Mouse (Mus musculus) heart, postnatal 4 days (tissue): ENCODE data around the gene Rita1. TPM values are rescaled to one million over a fixed set of nuclear protein-coding genes. Genes with fewer than 3 reads are reported as not detected.

ENCODE experiments used
- DNase-seq: peaks from one replicate; pipeline ENCODE4 v3.0.0; 2021
- total RNA-seq, 2 experiments: library from RNA; stranded (reverse); gene quantifications; 2 replicates each; pipeline ENCODE4 v1.2.3; 2021

Rita1 gene
- total RNA-seq, 2 experiments from 2014 or later, result 10.7 to 10.8 TPM

GRCm38 (mm10) chr5:120600946-120601668 is 11.3 kb downstream of the Rita1 start:
- no peak for DNase-seq

GRCm38 (mm10) chr5:120599625-120600024 is 12.8 kb downstream of the Rita1 start:
- no peak for DNase-seq

GRCm38 (mm10) chr5:120594485-120594884 is 17.9 kb downstream of the Rita1 start:
- no peak for DNase-seq

GRCm38 (mm10) chr5:120592141-120592540 is 20.2 kb downstream of the Rita1 start:
- no peak for DNase-seq

GRCm38 (mm10) chr5:120590356-120591010 is 21.9 kb downstream of the Rita1 start:
- no peak for DNase-seq

- peak; percentile 99 for DNase-seq
Observed at GRCm38 (mm10) chr5:120588569-120589094, 23.8 kb downstream of the Rita1 start, which contains the start of the genes Tpcn1 and Iqcd. Gene Tpcn1 (minus strand): TSS chr5:120588673. Gene Iqcd (plus strand): TSS chr5:120589016.

- DNase-seq, result no peak
Observed at GRCm38 (mm10) chr5:120587940-120588568, 24.3 kb downstream of the Rita1 start.

- DNase-seq, result peak; percentile 44
Observed at GRCm38 (mm10) chr5:120587616-120587926, 24.8 kb downstream of the Rita1 start.

GRCm38 (mm10) chr5:120586741-120587615 is 25.4 kb downstream of the Rita1 start:
- DNase-seq, result peak; percentile 51

GRCm38 (mm10) chr5:120584968-120585367 is 27.4 kb downstream of the Rita1 start:
- no peak for DNase-seq

- DNase-seq, result no peak
Observed at GRCm38 (mm10) chr5:120583511-120583910, 28.9 kb downstream of the Rita1 start.

GRCm38 (mm10) chr5:120582002-120582401 is 30.4 kb downstream of the Rita1 start:
- no peak for DNase-seq

- DNase-seq, result no peak
Observed at GRCm38 (mm10) chr5:120579898-120580626, 32.3 kb downstream of the Rita1 start.

GRCm38 (mm10) chr5:120579211-120579897 is 33.0 kb downstream of the Rita1 start:
- DNase-seq, result peak; percentile 64

- peak; percentile 76 for DNase-seq
Observed at GRCm38 (mm10) chr5:120578504-120579081, 33.8 kb downstream of the Rita1 start.

GRCm38 (mm10) chr5:120577935-120578441 is 34.4 kb downstream of the Rita1 start:
- DNase-seq, result no peak

- no peak for DNase-seq
Observed at GRCm38 (mm10) chr5:120576781-120577301, 35.5 kb downstream of the Rita1 start.

GRCm38 (mm10) chr5:120574469-120575063 is 37.8 kb downstream of the Rita1 start:
- no peak for DNase-seq

GRCm38 (mm10) chr5:120571056-120571740 is 41.2 kb downstream of the Rita1 start:
- peak; percentile 44 for DNase-seq
